Mouse (Mus musculus) adrenal gland, adult 8-10 months (tissue): ENCODE results near the gene Olfr836. TPM values are rescaled to one million over a fixed set of nuclear protein-coding genes. Genes with fewer than 3 reads are reported as not detected.
"Not testable (repeated sequence)": the region's sequence is repeated elsewhere in the genome, so short reads cannot be mapped to it uniquely, and the experiment has no call there.

Source experiments
- DNase-seq: peaks from one replicate; pipeline ENCODE4 v3.0.0; 2022
- total RNA-seq, 4 experiments: library from RNA; stranded (reverse); gene quantifications; 2 replicates each; pipeline ENCODE4 v1.2.4; 2022

Olfr836 gene
- total RNA-seq: not detected

DNA sequence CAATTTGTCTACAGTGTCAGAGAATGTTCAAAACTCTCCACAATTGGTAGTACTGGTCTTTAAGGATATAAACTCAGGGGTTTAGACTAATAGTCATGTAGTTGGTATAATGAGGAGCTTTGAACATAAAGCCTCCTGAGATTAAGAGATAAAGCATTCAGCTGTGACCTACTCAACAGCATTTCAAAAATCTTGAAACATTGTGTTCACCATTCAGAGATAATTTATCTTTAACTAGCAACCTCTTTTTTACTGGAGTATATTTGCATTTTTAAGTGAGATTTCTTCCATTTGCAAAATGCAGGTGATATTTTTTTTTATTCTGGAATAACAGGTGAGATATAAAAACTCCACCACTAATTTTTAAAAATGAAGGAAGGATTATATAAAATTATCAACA is at the start of gene Olfr836:
Gene Olfr836 (plus strand): TSS at position 301 of the 400 bp plus-strand sequence.
- DNase-seq: no peak

GRCm38 (mm10) chr9:19084986-19085385 is 35.2 kb upstream of the Olfr836 start:
- no peak for DNase-seq

GRCm38 (mm10) chr9:19092889-19093753 is 27.1 kb upstream of the Olfr836 start:
- not testable (repeated sequence) for DNase-seq

- DNase-seq: no peak
Measured at GRCm38 (mm10) chr9:19097286-19097685, 22.9 kb upstream of the Olfr836 start.

GRCm38 (mm10) chr9:19136017-19136416 is 15.8 kb downstream of the Olfr836 start, which contains the start of gene Olfr837:
TSS of gene Olfr837 (plus strand) at chr9:19136317.
- DNase-seq: no peak

Other genes starting within 250 kb of the Olfr836 start
- not detected for gene Olfr830, start 245.7 kb upstream of the Olfr836 start, total RNA-seq
- not detected for gene Olfr832, start 183.3 kb upstream of the Olfr836 start, total RNA-seq
- not detected for gene Olfr834, start 132.4 kb upstream of the Olfr836 start, total RNA-seq
- gene Olfr835, start 87.6 kb upstream of the Olfr836 start, total RNA-seq: not detected
- not detected for gene Olfr837, start 15.9 kb downstream of the Olfr836 start, total RNA-seq
- gene Olfr839-ps1, start 56.9 kb downstream of the Olfr836 start, total RNA-seq: not detected
- gene Olfr843, start 131.6 kb downstream of the Olfr836 start, total RNA-seq: not detected
- not detected for gene Olfr844, start 196.0 kb downstream of the Olfr836 start, total RNA-seq
- gene Olfr845, start 216.1 kb downstream of the Olfr836 start, total RNA-seq: not detected
- gene Olfr846, start 243.6 kb downstream of the Olfr836 start, total RNA-seq: not detected